Mouse (Mus musculus): ENCODE measurements around the gene Evi2a. TPM values are rescaled to one million over a fixed set of nuclear protein-coding genes. Genes with fewer than 3 reads are reported as not detected.

Gene Evi2a
- total and polyA plus RNA-seq, 2 experiments from 2014 or later = 2.0 to 2.5 TPM

DNA sequence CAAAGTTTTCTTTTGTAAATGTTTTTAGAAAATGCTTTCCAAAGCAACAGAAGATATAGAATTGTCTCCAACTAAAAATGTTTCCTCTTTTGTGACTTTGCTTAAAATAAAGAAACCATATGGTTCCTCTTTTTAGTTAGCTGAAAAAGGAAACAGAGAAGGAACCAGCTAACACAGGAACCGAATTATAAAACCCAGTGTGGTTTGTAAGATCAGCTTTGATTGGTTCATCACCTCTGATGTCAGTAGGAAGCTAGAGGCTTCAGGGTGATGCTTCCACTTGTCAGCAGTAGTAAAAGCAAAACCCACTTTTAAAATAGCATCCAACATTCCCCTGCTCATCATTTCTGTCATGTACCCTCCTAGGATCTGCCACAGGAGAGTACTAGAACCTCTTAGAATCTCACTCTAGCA lies 10.5 kb downstream of the Evi2a start:
- DNase-seq (ENCODE audit: low spot score) (no peak), ATAC-seq (ENCODE audit: insufficient read depth, low read depth) (no peak)
- 0 out of 2 replicates have a peak, but pooled peaks cover 6% of the 10 kb centered on the region for H3K36me3 ChIP-seq (replicated peaks; ENCODE audit: control insufficient read depth, insufficient read depth, low read length)
- H3K9ac ChIP-seq (replicated peaks; ENCODE audit: low read depth, low read length) = no peak overlapping the region
- no peak overlapping the region for H3K4me2 ChIP-seq (ENCODE audit: low read depth, low read length)
- no peak overlapping the region for H3K4me3 ChIP-seq (ENCODE audit: low read depth, low read length)
- H3K27ac ChIP-seq (ENCODE audit: low read depth) = no peak overlapping the region
- no peaks in the 10 kb centered on the region for H3K27me3 ChIP-seq (ENCODE audit: control insufficient read depth, insufficient read depth, low read length)
- TF ChIP-seq CTCF (IDR thresholded peaks at IDR 0.05; ENCODE audit: low read depth) (no peak), EP300 (IDR thresholded peaks at IDR 0.05; ENCODE audit: low read depth) (no peak)
- H3K4me1 ChIP-seq (ENCODE audit: control insufficient read depth, insufficient read depth) = no peaks in the 10 kb centered on the region
- H3K9me3 ChIP-seq (replicated peaks; ENCODE audit: control insufficient read depth, low read length) = no peaks in the 10 kb centered on the region
- WGBS = 58% methylated on average over 1 of the region's 1 CpGs

DNA sequence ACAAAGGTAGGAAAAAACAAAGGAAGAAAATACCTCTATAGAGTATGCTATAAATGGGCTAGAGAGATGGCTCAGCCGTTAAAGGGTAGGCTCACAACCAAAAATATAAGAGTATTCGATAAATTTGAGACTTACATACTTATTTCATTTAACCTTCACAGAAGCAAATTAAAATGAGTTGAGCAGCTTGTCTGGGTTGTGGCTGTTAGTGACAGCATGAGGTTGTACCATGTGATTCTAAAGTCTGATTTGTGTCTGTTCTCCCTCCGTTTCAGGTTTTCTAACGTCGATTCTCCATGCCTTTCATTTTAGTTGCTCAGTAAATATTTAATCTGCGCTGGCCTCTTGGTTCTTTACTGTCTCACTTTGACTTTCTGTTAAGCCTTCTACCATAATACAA lies 11.1 kb downstream of the Evi2a start:
- no peak overlapping the region for H3K4me3 ChIP-seq (ENCODE audit: low read depth, low read length)
- H3K27me3 ChIP-seq (ENCODE audit: control insufficient read depth, insufficient read depth, low read length) = no peaks in the 10 kb centered on the region
- H3K9me3 ChIP-seq (replicated peaks; ENCODE audit: control insufficient read depth, low read length) = no peaks in the 10 kb centered on the region
- H3K36me3 ChIP-seq (replicated peaks; ENCODE audit: control insufficient read depth, insufficient read depth, low read length) = 0 out of 2 replicates have a peak, but pooled peaks cover 6% of the 10 kb centered on the region
- DNase-seq (ENCODE audit: low spot score) (no peak), ATAC-seq (ENCODE audit: insufficient read depth, low read depth) (no peak)
- H3K9ac ChIP-seq (replicated peaks; ENCODE audit: low read depth, low read length) = no peak overlapping the region
- 90% methylated on average over 6 of the region's 6 CpGs for WGBS
- H3K4me1 ChIP-seq (ENCODE audit: control insufficient read depth, insufficient read depth) = no peaks in the 10 kb centered on the region
- H3K4me2 ChIP-seq (ENCODE audit: low read depth, low read length) = no peak overlapping the region
- no peak overlapping the region for H3K27ac ChIP-seq (ENCODE audit: low read depth)
- TF ChIP-seq EP300 (IDR thresholded peaks at IDR 0.05; ENCODE audit: low read depth) (no peak), CTCF (IDR thresholded peaks at IDR 0.05; ENCODE audit: low read depth) (no peak)

DNA sequence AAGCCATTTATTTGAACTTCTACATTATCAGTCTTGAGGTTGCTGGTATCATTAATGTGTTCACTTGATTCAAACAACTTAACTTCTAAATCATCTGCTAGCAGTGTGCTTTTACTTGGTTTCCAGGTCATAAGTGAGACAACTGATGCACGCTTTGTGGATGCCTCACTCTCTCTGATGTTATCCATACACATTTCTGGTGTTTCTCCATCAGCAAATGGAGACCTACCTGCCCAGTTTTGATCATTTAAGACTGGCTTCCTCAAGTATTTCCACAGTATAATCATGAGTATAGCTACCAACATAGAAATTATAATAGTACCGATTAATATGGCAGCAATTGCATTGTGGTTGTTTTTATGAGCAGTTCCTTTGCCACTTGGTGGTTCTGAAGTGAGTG lies 14.6 kb downstream of the Evi2a start:
- ATAC-seq (ENCODE audit: insufficient read depth, low read depth) (no peak), DNase-seq (ENCODE audit: low spot score) (no peak)
- no peaks in the 10 kb centered on the region for H3K4me1 ChIP-seq (ENCODE audit: control insufficient read depth, insufficient read depth)
- H3K27me3 ChIP-seq (ENCODE audit: control insufficient read depth, insufficient read depth, low read length) = no peaks in the 10 kb centered on the region
- no peak overlapping the region for H3K9ac ChIP-seq (replicated peaks; ENCODE audit: low read depth, low read length)
- H3K4me2 ChIP-seq (ENCODE audit: low read depth, low read length) = no peak overlapping the region
- no peak overlapping the region for H3K27ac ChIP-seq (ENCODE audit: low read depth)
- no peak for TF ChIP-seq CTCF (IDR thresholded peaks at IDR 0.05; ENCODE audit: low read depth)
- no peak for TF ChIP-seq EP300 (IDR thresholded peaks at IDR 0.05; ENCODE audit: low read depth)
- 99% methylated on average over 2 of the region's 2 CpGs for WGBS
- H3K4me3 ChIP-seq (ENCODE audit: low read depth, low read length) = no peak overlapping the region
- H3K36me3 ChIP-seq (replicated peaks; ENCODE audit: control insufficient read depth, insufficient read depth, low read length) = 0 out of 2 replicates have a peak, but pooled peaks cover 6% of the 10 kb centered on the region
- H3K9me3 ChIP-seq (replicated peaks; ENCODE audit: control insufficient read depth, low read length) = no peaks in the 10 kb centered on the region

DNA sequence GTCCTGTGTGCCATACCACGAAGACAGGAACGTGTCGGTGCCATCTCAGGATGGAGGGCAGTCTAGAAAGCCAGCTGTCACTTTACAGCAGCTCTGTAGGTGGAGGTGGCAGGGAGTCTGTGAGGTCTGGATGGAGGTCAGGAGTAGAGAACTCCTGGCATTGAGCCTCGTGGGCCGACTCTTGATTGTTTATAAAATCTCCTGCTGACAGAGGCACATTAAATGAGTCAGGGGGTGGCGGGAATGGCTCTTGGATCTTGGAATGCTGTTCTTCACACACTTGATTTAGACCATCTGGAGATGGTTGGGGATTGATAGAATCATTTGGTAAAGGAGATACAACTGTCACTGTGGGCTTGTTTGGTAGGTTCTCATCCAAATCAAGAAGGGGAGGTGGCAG lies 15.1 kb downstream of the Evi2a start:
- TF ChIP-seq CTCF (IDR thresholded peaks at IDR 0.05; ENCODE audit: low read depth) (no peak), EP300 (IDR thresholded peaks at IDR 0.05; ENCODE audit: low read depth) (no peak)
- no peaks in the 10 kb centered on the region for H3K4me1 ChIP-seq (ENCODE audit: control insufficient read depth, insufficient read depth)
- H3K27me3 ChIP-seq (ENCODE audit: control insufficient read depth, insufficient read depth, low read length) = no peaks in the 10 kb centered on the region
- H3K27ac ChIP-seq (ENCODE audit: low read depth) = no peak overlapping the region
- 71% methylated on average over 6 of the region's 6 CpGs for WGBS
- no peaks in the 10 kb centered on the region for H3K9me3 ChIP-seq (replicated peaks; ENCODE audit: control insufficient read depth, low read length)
- H3K4me3 ChIP-seq (ENCODE audit: low read depth, low read length) = no peak overlapping the region
- no peak overlapping the region for H3K9ac ChIP-seq (replicated peaks; ENCODE audit: low read depth, low read length)
- H3K4me2 ChIP-seq (ENCODE audit: low read depth, low read length) = no peak overlapping the region
- no peak for DNase-seq (ENCODE audit: low spot score)
- 0 out of 2 replicates have a peak, but pooled peaks cover 6% of the 10 kb centered on the region for H3K36me3 ChIP-seq (replicated peaks; ENCODE audit: control insufficient read depth, insufficient read depth, low read length)
- no peak for ATAC-seq (ENCODE audit: insufficient read depth, low read depth)

DNA sequence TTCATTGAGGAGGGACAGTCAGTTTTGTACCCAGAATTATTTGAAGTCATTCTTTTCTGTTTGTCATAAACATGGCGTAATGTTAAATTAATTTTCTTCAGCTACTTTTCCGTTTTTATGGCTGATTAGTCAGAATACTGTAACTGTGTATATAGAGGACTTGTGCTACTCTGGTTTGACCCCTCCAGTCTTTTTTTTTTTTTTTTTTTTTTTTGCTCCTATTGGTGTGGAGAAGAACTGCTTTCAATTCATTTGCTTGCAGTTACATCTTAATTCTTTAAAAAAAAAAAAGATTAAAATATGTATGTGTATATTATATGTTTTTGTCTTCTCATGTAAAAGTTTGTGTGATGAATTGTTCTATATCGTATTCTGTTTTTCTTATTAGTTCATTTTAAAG lies 18.4 kb downstream of the Evi2a start:
- Histone ChIP-seq H3K36me3 (replicated peaks; ENCODE audit: control insufficient read depth, insufficient read depth, low read length) (0 out of 2 replicates have a peak, but pooled peaks cover 6% of the 10 kb centered on the region), H3K4me1 (ENCODE audit: control insufficient read depth, insufficient read depth) (no peaks in the 10 kb centered on the region), H3K27ac (ENCODE audit: low read depth) (no peak overlapping the region), H3K4me2 (ENCODE audit: low read depth, low read length) (no peak overlapping the region), H3K4me3 (ENCODE audit: low read depth, low read length) (no peak overlapping the region), H3K9ac (replicated peaks; ENCODE audit: low read depth, low read length) (no peak overlapping the region), H3K27me3 (ENCODE audit: control insufficient read depth, insufficient read depth, low read length) (no peaks in the 10 kb centered on the region), H3K9me3 (replicated peaks; ENCODE audit: control insufficient read depth, low read length) (no peaks in the 10 kb centered on the region)
- no peak for DNase-seq (ENCODE audit: low spot score)
- ATAC-seq (ENCODE audit: insufficient read depth, low read depth) = no peak
- TF ChIP-seq CTCF (IDR thresholded peaks at IDR 0.05; ENCODE audit: low read depth) (no peak), EP300 (IDR thresholded peaks at IDR 0.05; ENCODE audit: low read depth) (no peak)
- WGBS = 94% methylated on average over 3 of the region's 3 CpGs

DNA sequence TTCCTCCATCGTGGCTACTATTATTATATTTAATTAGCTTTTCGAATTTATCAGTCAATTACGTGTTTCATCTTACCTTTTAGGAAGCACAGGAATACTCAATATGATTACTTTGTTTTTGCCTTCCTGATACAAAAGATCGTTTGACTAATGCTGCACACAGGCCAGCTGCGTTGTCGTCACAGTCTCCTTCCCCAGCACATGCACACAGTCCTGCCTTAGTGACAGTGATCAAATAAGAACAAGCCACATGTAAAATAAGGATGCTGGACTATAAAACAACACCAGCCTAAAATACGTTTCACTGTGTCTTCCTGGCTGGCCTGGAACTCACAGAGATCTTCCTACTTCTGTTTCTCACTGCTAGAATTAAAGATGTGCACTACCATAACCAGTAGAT lies 25.9 kb downstream of the Evi2a start:
- no peak for DNase-seq (ENCODE audit: low spot score)
- no peaks in the 10 kb centered on the region for H3K4me1 ChIP-seq (ENCODE audit: control insufficient read depth, insufficient read depth)
- TF ChIP-seq EP300 (IDR thresholded peaks at IDR 0.05; ENCODE audit: low read depth) (no peak), CTCF (IDR thresholded peaks at IDR 0.05; ENCODE audit: low read depth) (no peak)
- no peaks in the 10 kb centered on the region for H3K27me3 ChIP-seq (ENCODE audit: control insufficient read depth, insufficient read depth, low read length)
- H3K4me3 ChIP-seq (ENCODE audit: low read depth, low read length) = no peak overlapping the region
- H3K36me3 ChIP-seq (replicated peaks; ENCODE audit: control insufficient read depth, insufficient read depth, low read length) = no peaks in the 10 kb centered on the region
- ATAC-seq (ENCODE audit: insufficient read depth, low read depth) = no peak
- H3K27ac ChIP-seq (ENCODE audit: low read depth) = no peak overlapping the region
- H3K9ac ChIP-seq (replicated peaks; ENCODE audit: low read depth, low read length) = no peak overlapping the region
- H3K9me3 ChIP-seq (replicated peaks; ENCODE audit: control insufficient read depth, low read length) = no peaks in the 10 kb centered on the region
- H3K4me2 ChIP-seq (ENCODE audit: low read depth, low read length) = no peak overlapping the region
- WGBS = 85% methylated on average over 7 of the region's 7 CpGs

Data from heart, postnatal 0 days (tissue).